Mouse (Mus musculus): ENCODE results near the gene Cast.

The Cast gene

DNA sequence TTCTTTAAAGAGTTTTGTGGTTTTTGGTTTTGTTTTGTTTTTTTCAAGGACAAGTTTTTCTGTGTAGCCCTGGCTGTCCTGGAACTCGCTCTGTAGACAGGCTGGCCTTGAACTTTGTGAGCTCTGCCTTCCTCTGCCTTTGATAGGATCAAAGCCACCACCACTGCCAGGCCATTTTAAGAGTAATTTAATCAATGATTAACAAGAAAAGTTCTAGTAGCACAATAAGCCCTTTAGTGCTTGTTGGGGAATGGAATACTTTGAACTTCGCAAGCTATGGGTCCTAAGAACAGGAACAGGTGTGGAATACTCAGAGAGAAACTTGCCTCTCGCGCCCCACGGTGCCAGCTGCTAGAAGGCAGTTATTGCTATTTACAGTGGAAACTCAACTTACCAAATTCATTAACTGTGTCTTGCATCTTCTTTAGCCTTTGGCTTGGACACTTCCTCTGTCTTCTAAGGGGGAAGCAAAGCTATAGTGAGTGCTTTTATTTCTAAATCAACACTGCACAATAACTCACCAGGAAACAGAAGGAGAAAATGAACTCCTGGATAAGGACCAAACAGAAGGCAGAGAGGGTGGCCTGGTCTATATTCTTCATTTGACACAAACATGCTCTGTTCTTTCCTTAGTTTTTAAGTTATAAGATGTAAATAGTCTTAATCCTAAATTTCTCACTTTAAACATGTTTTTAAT is 113.0 kb downstream of the Cast start:
- DNase-seq (ENCODE audit: low spot score in 2 of 2) = no peak

Measured in frontal cortex, postnatal 10 days (tissue).